Mouse (Mus musculus) stomach, embryonic 14.5 days (tissue): ENCODE results near the gene Hmcn2. TPM values are rescaled to one million over a fixed set of nuclear protein-coding genes. Genes with fewer than 3 reads are reported as not detected.
A peak's percentile ranks its signal among the peaks of the same experiment; 100 is the strongest.

Source experiments
- ATAC-seq: fragments of 200-750 bp; cut with Nextera tagmentation; 2 replicates; pipeline ENCODE4 v1.8.0; 2017; ENCODE audit warnings: low read depth, moderate TSS enrichment; ENCODE audit not compliant: insufficient number of reproducible peaks, insufficient read depth, low FRiP score
- H3K27ac ChIP-seq: fragments of 300-500 bp; sonication (generic); 2 replicates; pipeline ENCODE4 v1.5.1; 2014; ENCODE audit warnings: mild to moderate bottlenecking, low read length, moderate library complexity, mixed read lengths
- H3K27me3 ChIP-seq: fragments of 300-500 bp; sonication (generic); 2 replicates; pipeline ENCODE4 v1.6.1; 2014; ENCODE audit warnings: low read length, control low read depth, mixed read lengths; ENCODE audit not compliant: control insufficient read depth, insufficient read depth
- H3K36me3 ChIP-seq: fragments of 300-500 bp; sonication (generic); 2 replicates; pipeline ENCODE4 v1.6.1; 2014; ENCODE audit warnings: mild to moderate bottlenecking, control low read depth, low read length, moderate library complexity, mixed read lengths; ENCODE audit not compliant: control insufficient read depth, insufficient read depth
- H3K4me1 ChIP-seq: fragments of 300-500 bp; sonication (generic); 2 replicates; pipeline ENCODE4 v1.6.1; 2014; ENCODE audit warnings: low read length, control low read depth, mixed read lengths; ENCODE audit not compliant: control insufficient read depth, insufficient read depth
- H3K4me2 ChIP-seq: fragments of 300-500 bp; sonication (generic); replicated peaks from 2 replicates; pipeline ENCODE4 v1.6.1; 2014; ENCODE audit warnings: low read depth, low read length, control low read depth
- H3K4me3 ChIP-seq: fragments of 300-500 bp; sonication (generic); 2 replicates; pipeline ENCODE4 v1.5.1; 2014; ENCODE audit warnings: low read depth, low read length, control low read depth
- H3K9ac ChIP-seq: fragments of 300-500 bp; sonication (generic); replicated peaks from 2 replicates; pipeline ENCODE4 v1.6.1; 2014; ENCODE audit warnings: low read depth, mild to moderate bottlenecking, control low read depth, low read length, moderate library complexity, mixed read lengths
- H3K9me3 ChIP-seq: fragments of 300-500 bp; sonication (generic); 2 replicates; pipeline ENCODE4 v1.6.1; 2016; ENCODE audit warnings: low read depth, low read length, control low read depth; ENCODE audit not compliant: control insufficient read depth
- WGBS: fragments of 180-500 bp; shearing (Covaris S2); extraction: QIAGEN DNeasy Blood & Tissue Kit; methylation state at CpG from one replicate; pipeline ENCODE4 v1.1.7; 2014; 5-methylcytosine and 5-hydroxymethylcytosine counted together
- polyA plus RNA-seq: library from polyadenylated mRNA; unstranded; fragments of >200 nt; fragmentation: Nextera tagmentation; extraction: Ambion mirVana; gene quantifications from 2 replicates; pipeline ENCODE4 v1.2.1, GENCODE M21; 2014

The Hmcn2 gene
- polyA plus RNA-seq, 1 experiment from 2014 or later: 4.1 TPM

- Histone ChIP-seq H3K9me3 (no peaks in the 10 kb centered on the region), H3K4me3 (no peak overlapping the region), H3K4me1 (peaks cover 21% of the 10 kb centered on the region; the same call in 1 of the 2 replicates), H3K9ac (no peak overlapping the region), H3K27me3 (peaks cover 3% of the 10 kb centered on the region; the same call in 1 of the 2 replicates), H3K36me3 (no peaks in the 10 kb centered on the region), H3K4me2 (no peak overlapping the region), H3K27ac (no peak overlapping the region)
- 89% methylated on average over 7 of the region's 7 CpGs for WGBS
- no peak for ATAC-seq
These were observed 141.2 kb downstream of the Hmcn2 start for GRCm38 (mm10) chr2:31455418-31455817.

GRCm38 (mm10) chr2:31458460-31458859, 144.2 kb downstream of the Hmcn2 start:
- Histone ChIP-seq H3K27me3 (peaks cover 6% of the 10 kb centered on the region; the same call in 1 of the 2 replicates), H3K27ac (no peak overlapping the region), H3K4me1 (peaks cover 13% of the 10 kb centered on the region; the same call in 1 of the 2 replicates), H3K9me3 (no peaks in the 10 kb centered on the region), H3K9ac (no peak overlapping the region), H3K4me2 (no peak overlapping the region), H3K36me3 (no peaks in the 10 kb centered on the region), H3K4me3 (no peak overlapping the region)
- ATAC-seq: no peak
- 54% methylated on average over 5 of the region's 5 CpGs for WGBS

- H3K27ac ChIP-seq: peak overlapping the region; percentile 36; the same call in 1 of the 2 replicates
- no peaks in the 10 kb centered on the region for H3K36me3 ChIP-seq
- H3K9me3 ChIP-seq: no peaks in the 10 kb centered on the region
- H3K9ac ChIP-seq: no peak overlapping the region
- peaks cover 10% of the 10 kb centered on the region; the same call in 1 of the 2 replicates for H3K4me1 ChIP-seq
- ATAC-seq: peak; percentile 73
- WGBS: 38% methylated on average over 15 of the region's 16 CpGs
- peaks cover 6% of the 10 kb centered on the region; the same call in 1 of the 2 replicates for H3K27me3 ChIP-seq
- peak overlapping the region; percentile 22; the same call in 1 of the 2 replicates for H3K4me3 ChIP-seq
- peak overlapping the region; percentile 52 for H3K4me2 ChIP-seq
These were observed 145.0 kb downstream of the Hmcn2 start for GRCm38 (mm10) chr2:31458989-31459936.

- no peak for ATAC-seq
- peak overlapping the region; percentile 22 for H3K4me3 ChIP-seq
- H3K4me1 ChIP-seq: peaks cover 10% of the 10 kb centered on the region; the same call in 1 of the 2 replicates
- peak overlapping the region; percentile 52 for H3K4me2 ChIP-seq
- H3K27me3 ChIP-seq: peaks cover 6% of the 10 kb centered on the region; the same call in 1 of the 2 replicates
- no peak overlapping the region for H3K9ac ChIP-seq
- 1% methylated on average over 48 of the region's 48 CpGs for WGBS
- no peaks in the 10 kb centered on the region for H3K36me3 ChIP-seq
- no peaks in the 10 kb centered on the region for H3K9me3 ChIP-seq
- no peak overlapping the region; the same call in 1 of the 2 replicates for H3K27ac ChIP-seq
These were observed 145.9 kb downstream of the Hmcn2 start for GRCm38 (mm10) chr2:31460025-31460571.

GRCm38 (mm10) chr2:31460920-31461319, 146.7 kb downstream of the Hmcn2 start:
- H3K4me2 ChIP-seq: no peak overlapping the region
- H3K9ac ChIP-seq: no peak overlapping the region
- H3K4me1 ChIP-seq: peaks cover 10% of the 10 kb centered on the region; the same call in 1 of the 2 replicates
- H3K9me3 ChIP-seq: no peaks in the 10 kb centered on the region
- no peak overlapping the region for H3K4me3 ChIP-seq
- no peak overlapping the region for H3K27ac ChIP-seq
- no peak for ATAC-seq
- peaks cover 6% of the 10 kb centered on the region; the same call in 1 of the 2 replicates for H3K27me3 ChIP-seq
- WGBS: 74% methylated on average over 7 of the region's 7 CpGs
- H3K36me3 ChIP-seq: no peaks in the 10 kb centered on the region

- Histone ChIP-seq H3K4me3 (no peak overlapping the region), H3K4me1 (peaks cover 10% of the 10 kb centered on the region; the same call in 1 of the 2 replicates), H3K36me3 (no peaks in the 10 kb centered on the region), H3K27ac (no peak overlapping the region), H3K4me2 (no peak overlapping the region), H3K27me3 (peaks cover 6% of the 10 kb centered on the region; the same call in 1 of the 2 replicates), H3K9ac (no peak overlapping the region), H3K9me3 (no peaks in the 10 kb centered on the region)
- no peak for ATAC-seq
- 42% methylated on average over 8 of the region's 8 CpGs for WGBS
These were observed 147.8 kb downstream of the Hmcn2 start for GRCm38 (mm10) chr2:31462051-31462450.

GRCm38 (mm10) chr2:31463253-31463652, 149.0 kb downstream of the Hmcn2 start:
- H3K36me3 ChIP-seq: no peaks in the 10 kb centered on the region
- H3K9ac ChIP-seq: no peak overlapping the region
- 63% methylated on average over 7 of the region's 7 CpGs for whole genome bisulfite sequencing
- no peak overlapping the region for H3K4me3 ChIP-seq
- no peak overlapping the region for H3K27ac ChIP-seq
- peaks cover 10% of the 10 kb centered on the region; the same call in 1 of the 2 replicates for H3K4me1 ChIP-seq
- peaks cover 6% of the 10 kb centered on the region; the same call in 1 of the 2 replicates for H3K27me3 ChIP-seq
- no peak overlapping the region for H3K4me2 ChIP-seq
- no peaks in the 10 kb centered on the region for H3K9me3 ChIP-seq
- no peak for ATAC-seq
